Mouse (Mus musculus) lung, postnatal 25 days (tissue): ENCODE data around the gene Lipe.
"Not testable (repeated sequence)": the region's sequence is repeated elsewhere in the genome, so short reads cannot be mapped to it uniquely, and the experiment has no call there.

ENCODE experiments used
- DNase-seq: peaks from one replicate; pipeline ENCODE4 v3.0.0; 2022; ENCODE audit warnings: low spot score

Lipe gene

DNA sequence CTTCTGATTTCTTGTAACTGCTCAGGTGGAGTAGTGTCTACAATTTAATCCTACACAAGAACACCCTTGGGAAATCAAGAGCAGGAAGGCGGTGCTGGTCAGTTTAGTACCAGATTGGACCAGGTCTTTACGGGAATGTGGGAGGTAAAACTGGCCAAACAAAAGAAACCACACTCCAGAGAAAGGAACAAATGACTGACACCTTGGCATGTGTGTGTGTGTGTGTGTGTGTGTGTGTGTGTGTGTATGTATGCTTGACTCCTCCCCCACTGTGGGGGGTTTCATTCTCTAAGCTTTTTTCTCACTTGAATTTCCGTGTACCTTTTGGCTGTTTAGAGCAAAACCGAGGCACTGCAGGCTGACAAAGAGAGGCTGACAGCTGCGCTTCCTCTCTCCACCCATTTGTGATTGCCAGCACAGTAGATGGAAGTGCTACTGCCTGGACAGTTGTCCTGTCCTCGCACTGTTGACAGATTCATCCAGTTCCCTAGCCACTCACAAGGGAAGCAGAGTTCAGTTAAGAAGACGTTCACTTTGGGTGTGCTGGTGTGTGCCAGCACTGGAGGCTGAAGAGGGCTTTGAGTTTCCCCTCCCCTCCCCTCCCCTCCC, 14.4 kb upstream of the Lipe start, which contains the start of gene Cxcl17:
Gene Cxcl17, minus strand, starts transcription at position 54 of the 609 bp plus-strand sequence.
- no peak for DNase-seq

DNA sequence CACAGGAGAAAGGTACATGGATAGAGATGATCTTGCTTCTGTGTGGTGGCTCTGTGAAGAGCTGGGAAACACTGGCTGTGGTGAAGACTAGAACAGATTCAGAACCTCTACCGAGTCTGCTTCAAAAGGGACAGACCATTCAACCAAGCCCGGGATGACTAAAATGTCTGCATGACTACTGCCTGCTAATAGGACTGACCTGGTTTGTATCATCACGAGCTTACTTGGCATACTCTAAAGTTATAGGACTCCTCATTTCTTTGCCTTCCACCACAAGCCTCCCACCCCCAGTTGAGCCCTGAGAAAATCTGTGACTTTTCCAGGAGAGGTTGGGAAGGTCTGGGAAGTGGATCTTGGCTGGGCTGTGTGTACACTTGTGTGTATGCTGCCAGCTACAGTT, 13.4 kb upstream of the Lipe start:
- DNase-seq, result no peak

- no peak for DNase-seq
Observed at GRCm38 (mm10) chr7:25410969-25411615, 12.6 kb upstream of the Lipe start.

GRCm38 (mm10) chr7:25409114-25409760, 10.7 kb upstream of the Lipe start:
- DNase-seq, result peak; percentile 50

DNA sequence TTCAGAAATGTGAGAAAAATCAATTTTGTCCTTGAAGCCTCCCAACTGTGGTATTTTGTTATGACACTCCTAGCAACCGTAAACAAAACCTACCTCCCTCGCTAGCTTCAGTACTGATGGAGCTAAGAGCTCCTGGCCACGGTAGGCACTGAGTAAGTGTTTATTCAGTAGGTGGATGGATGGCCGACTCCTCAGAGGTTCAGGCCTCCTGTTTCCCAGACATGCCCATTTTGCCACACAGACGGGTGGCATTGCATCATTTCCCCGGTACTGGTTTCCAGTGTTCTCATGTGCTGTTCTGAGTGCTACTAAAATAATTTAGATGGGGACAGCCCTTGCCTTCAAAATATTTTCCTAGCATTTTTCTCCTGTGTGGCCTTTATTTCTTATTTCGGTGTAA, 8.0 kb upstream of the Lipe start:
- DNase-seq, result no peak

DNA sequence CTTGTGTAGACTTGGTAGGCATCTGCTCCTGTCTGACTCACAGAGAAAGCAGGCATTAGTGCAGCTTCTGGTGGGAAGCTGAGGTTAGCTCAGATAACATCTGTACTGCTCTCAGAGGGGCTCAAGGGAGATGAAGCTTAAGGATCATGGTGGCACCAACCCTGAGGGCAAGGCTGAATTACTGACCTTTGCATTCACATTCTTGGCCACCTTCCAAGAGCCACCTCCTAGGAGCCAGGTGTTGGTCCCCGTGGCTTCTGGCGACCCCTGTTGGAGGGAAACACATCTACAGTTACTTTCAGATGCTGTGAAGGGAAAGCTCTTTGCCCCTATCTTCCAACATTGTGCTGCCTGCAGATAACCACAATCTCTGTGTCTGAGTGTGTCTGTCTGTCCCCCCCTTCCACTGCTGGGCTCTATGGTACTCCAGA, 4.2 kb upstream of the Lipe start:
- DNase-seq, result peak; percentile 69

DNA sequence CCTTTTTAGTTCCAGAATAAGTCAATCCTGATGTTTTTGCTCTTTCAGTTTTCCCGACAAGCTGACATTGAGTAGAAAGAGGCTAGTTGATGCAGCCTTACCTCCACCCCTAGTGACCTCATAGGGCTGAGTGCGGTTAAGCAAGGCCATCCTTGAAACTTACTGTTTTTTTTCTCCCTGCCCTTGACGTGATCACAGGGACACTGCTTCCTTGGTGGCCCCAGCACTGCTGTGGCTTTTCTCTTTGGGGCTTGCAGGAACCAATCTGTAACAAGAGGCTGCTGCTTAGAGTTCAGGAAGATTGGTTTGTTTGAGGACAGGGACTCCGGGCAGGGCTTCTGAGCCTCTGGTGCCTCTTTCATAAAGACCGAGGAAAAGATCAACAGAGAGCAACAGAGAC, 3.5 kb upstream of the Lipe start:
- DNase-seq, result no peak

GRCm38 (mm10) chr7:25401551-25401950, 3.0 kb upstream of the Lipe start:
- no peak for DNase-seq

DNA sequence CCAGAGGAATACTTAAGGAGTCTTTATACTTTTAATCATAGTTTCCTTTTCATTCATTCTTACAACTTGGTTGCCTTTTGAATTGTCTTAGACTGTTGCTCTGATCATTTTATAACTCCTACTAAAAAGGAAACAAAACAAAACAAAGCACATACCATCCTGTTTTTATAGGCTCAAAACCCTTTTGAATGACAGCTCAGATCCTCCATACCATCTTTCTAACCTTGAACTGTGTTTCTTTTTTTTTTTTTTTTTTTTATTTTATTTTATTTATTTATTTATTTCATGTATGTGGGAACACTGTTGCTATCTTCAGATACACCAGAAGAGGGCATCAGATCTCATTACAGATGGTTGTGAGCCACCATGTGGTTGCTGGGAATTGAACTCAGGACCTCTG, 518 bp upstream of the Lipe start:
- not testable (repeated sequence) for DNase-seq

DNA sequence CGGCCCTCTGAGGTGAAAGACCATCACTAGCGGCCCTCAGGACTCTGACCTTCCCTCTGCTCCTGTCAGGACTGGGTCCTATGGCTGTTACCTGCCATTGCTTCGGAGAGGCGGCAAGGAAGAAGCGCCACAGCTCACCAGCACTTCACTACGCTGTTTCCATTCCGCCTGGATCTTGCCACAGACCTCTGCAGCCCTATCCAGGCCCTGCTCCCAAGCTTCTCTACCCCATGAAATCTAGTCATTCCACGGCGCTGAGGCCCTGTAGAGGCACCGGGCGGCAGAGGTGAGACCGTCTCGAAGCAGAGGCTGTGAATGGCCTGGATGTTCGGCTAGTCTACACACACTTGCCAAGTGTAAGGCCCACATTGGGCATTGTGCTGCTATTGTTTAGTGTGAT, 1.9 kb downstream of the Lipe start:
- no peak for DNase-seq

- peak; percentile 97 for DNase-seq
Observed at GRCm38 (mm10) chr7:25395558-25396521, 2.7 kb downstream of the Lipe start.

- no peak for DNase-seq
Observed at GRCm38 (mm10) chr7:25395186-25395557, 3.3 kb downstream of the Lipe start.

DNA sequence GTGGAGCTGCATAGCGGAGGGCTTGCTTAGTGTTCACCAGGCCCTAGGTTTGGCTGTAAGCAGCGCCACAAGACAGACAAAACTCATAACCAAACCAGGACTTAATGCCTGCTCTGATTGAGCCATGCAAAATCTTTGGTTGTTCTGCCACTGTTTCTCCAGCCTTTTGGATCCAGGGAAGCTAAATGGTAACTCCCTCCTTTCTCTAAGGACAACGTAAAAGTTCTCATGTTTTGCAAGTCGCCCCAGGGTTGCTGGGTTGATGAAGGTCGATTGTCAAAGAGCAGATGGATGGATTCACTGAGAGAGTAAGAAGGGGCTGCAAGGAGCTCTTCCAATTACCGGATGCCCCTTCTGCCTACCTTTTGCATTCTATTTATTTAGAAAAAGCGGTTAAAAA, 3.8 kb downstream of the Lipe start:
- DNase-seq, result no peak

- DNase-seq, result no peak
Observed at GRCm38 (mm10) chr7:25393451-25394210, 4.9 kb downstream of the Lipe start.

DNA sequence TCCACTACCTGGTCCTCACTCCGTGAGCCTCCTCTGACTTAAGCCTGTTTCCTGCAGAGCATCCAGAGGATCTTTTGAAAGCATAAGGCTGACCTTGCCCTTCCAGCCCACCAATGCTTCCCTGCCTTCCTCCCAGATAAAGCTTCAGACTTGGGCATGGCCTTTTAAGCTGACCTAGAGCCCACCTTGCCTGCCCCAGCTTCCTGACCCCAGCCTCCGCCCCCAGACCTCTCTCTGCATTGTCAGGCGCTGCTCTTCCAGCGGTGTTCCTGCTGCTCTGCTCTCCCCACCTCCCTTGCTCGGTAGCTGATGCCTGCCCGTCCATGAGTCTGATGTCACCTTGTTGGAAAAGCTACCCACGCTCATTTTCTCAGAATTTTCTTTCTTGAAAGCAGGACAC, 5.7 kb downstream of the Lipe start:
- no peak for DNase-seq

DNA sequence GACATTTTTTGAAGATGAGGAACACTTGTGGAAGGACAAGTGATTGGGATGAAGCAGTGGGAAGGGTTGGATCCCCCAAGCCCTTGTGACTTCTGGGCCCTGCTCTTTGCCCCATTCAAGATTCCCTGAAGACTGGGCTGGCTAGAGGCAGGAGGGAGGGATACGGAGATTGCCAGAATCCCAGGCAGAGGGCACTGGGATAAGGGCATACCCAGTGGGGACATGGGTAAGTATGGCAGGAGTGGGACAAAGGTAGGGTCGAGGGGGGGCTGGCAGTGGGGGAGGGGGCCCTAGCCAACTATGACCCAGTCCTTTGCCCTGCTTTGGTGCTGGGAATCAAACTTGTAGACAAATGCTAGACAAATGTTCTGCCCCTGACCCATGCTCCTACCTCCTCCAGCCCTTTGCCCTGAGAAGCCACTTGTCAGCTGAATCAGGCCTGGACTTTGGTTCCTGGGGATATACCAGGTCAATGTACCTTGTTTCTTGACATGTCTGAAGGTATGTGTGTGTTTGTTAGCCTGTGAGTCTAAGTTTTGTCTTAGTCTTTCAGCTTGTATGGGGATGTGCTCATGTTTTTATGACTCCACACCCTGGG, 6.6 kb downstream of the Lipe start:
- no peak for DNase-seq

DNA sequence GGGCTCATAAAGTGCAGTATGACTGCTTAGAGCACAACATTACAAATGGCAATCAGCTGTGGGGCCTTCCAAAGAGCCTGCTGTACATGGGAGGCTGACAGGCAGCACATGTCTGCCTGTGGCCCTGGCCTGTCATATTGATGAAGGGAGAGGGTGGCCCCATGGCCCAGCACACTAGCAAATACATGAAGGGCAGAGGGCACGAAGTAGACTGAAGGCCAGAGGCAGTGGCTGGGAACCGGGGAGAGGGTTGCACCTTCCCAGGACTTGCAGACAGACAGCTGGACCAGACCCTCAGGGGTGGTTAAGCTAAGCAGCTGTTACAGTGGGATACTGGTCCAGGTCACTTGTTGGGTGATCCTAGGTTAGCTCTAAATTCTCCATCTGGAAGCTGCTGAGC, 7.5 kb downstream of the Lipe start:
- no peak for DNase-seq

GRCm38 (mm10) chr7:25390054-25390770, 8.3 kb downstream of the Lipe start:
- peak; percentile 72 for DNase-seq

DNA sequence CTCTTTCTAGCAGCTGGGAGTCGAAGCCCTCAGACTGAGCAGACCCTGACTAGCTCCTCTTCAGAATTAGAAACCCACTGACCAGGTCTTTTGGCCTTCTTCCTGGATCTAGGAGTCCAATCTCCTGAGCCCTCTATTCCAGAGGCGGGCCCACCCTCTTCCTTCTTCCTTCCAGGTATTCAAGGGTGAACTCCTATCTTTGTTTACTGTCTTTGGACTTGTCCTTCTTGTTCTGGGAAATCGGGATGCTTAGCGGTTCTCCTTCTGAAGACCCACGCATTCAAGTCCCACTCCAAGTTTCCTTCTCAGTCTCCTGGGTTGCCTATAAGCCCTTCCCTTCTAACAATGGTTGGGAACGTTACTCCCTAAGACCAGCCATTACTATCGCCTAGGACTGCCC, 9.6 kb downstream of the Lipe start:
- no peak for DNase-seq

DNA sequence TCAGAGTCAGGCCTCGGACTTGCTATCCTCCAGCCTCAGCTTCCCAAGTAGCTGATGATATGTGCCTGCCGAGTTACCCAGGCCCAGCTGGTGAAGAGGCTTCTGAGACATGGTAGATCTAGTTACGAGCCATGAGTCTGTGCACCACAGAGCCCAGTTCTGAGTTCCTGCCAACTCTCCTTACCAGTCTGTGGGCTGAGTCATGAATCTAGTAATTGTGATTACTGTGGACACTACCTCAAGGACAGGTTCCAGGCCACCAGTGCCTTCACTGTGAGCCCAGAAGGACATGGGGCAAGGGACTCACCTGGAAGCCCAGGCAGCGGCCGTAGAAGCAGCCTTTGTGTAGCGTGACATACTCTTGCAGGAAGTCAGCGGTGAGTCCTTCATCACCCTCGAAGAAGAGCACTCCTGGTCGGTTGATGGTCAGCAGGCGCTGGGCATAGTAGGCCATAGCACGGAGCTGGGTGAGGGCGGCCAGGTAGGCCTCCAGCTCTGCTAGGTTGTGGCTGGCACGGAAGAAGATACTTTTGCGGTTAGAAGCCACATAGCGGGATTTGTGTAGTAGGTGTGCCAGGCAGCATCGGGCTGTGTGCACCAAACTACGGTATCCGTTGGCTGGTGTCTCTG, 10.6 kb downstream of the Lipe start:
- no peak for DNase-seq
